8 mouse cellular contexts compared by ENCODE assay signal in genomic region chr9:83447176-83447575, GRCm38 (mm10). TPM values are rescaled to one million over a fixed set of nuclear protein-coding genes. Genes with fewer than 3 reads are reported as not detected.
DNase-seq lines count a peak whose midpoint lies in the region; ATAC-seq lines count a peak whose summit lies in the region.

No protein-coding gene starts in this region.

- H3K36me3 ChIP-seq in lung, embryonic 16.5 days (ENCODE audit: control insufficient read depth, insufficient read depth, low read length): no peaks in the 10 kb centered on the region
- no peaks in the 10 kb centered on the region for H3K36me3 ChIP-seq in forebrain, embryonic 16.5 days (ENCODE audit: control insufficient read depth, insufficient read depth)
- H3K36me3 ChIP-seq in limb, embryonic 13.5 days: no peaks in the 10 kb centered on the region
- H3K36me3 ChIP-seq in stomach, embryonic 14.5 days (ENCODE audit: control insufficient read depth, insufficient read depth, low read length): no peaks in the 10 kb centered on the region

- 52% methylated on average over 9 of the region's 9 CpGs for WGBS in lung, embryonic 16.5 days
- 74% methylated on average over 9 of the region's 9 CpGs for WGBS in forebrain, embryonic 16.5 days
- WGBS in limb, embryonic 13.5 days: 70% methylated on average over 9 of the region's 9 CpGs
- 58% methylated on average over 9 of the region's 9 CpGs for WGBS in stomach, embryonic 14.5 days

- H3K4me3 ChIP-seq in lung, embryonic 16.5 days (ENCODE audit: low read length): peak overlapping the region; percentile 48
- peak overlapping the region; percentile 49 for H3K4me3 ChIP-seq in forebrain, embryonic 16.5 days (replicated peaks; ENCODE audit: low read length)
- peak overlapping the region; percentile 44 for H3K4me3 ChIP-seq in limb, embryonic 13.5 days
- H3K4me3 ChIP-seq in stomach, embryonic 14.5 days (ENCODE audit: low read depth, low read length): peak overlapping the region; percentile 35

- ATAC-seq in lung, embryonic 16.5 days (ENCODE audit: low read depth): no peak
- peak; percentile 27; the same call in 1 of the 2 replicates for ATAC-seq in forebrain, embryonic 16.5 days
- no peak for ATAC-seq in limb, embryonic 13.5 days (ENCODE audit: low FRiP score, low read depth)
- no peak for ATAC-seq in stomach, embryonic 14.5 days (ENCODE audit: insufficient number of reproducible peaks, insufficient read depth, low FRiP score, low read depth)

- no peaks in the 10 kb centered on the region for H3K9me3 ChIP-seq in lung, embryonic 16.5 days (ENCODE audit: control insufficient read depth, low read length)
- no peaks in the 10 kb centered on the region for H3K9me3 ChIP-seq in forebrain, embryonic 16.5 days (ENCODE audit: control insufficient read depth, low read length)
- H3K9me3 ChIP-seq in limb, embryonic 13.5 days: no peaks in the 10 kb centered on the region
- H3K9me3 ChIP-seq in stomach, embryonic 14.5 days (ENCODE audit: control insufficient read depth, low read depth, low read length): no peaks in the 10 kb centered on the region

- peak overlapping the region; percentile 46 for H3K9ac ChIP-seq in lung, embryonic 16.5 days (ENCODE audit: low read length)
- peak overlapping the region; percentile 66 for H3K9ac ChIP-seq in forebrain, embryonic 16.5 days (replicated peaks; ENCODE audit: low read depth, low read length)
- H3K9ac ChIP-seq in limb, embryonic 13.5 days: 0 out of 2 replicates have a peak overlapping the region, but pooled peaks have one; percentile 70
- H3K9ac ChIP-seq in stomach, embryonic 14.5 days (replicated peaks; ENCODE audit: low read depth, low read length): no peak overlapping the region

- DNase-seq in lung, postnatal 25 days (ENCODE audit: low spot score): no peak
- no peak for DNase-seq in urinary bladder, adult 18-20 months (ENCODE audit: low spot score in 2 of 2)
- DNase-seq in urinary bladder, postnatal 36 days (ENCODE audit: low spot score in 2 of 2): no peak
- DNase-seq in gastrocnemius, postnatal 10 days: no peak

- no peak overlapping the region for H3K27ac ChIP-seq in lung, embryonic 16.5 days (ENCODE audit: low read length)
- no peak overlapping the region for H3K27ac ChIP-seq in forebrain, embryonic 16.5 days (ENCODE audit: low read length)
- H3K27ac ChIP-seq in limb, embryonic 13.5 days: no peak overlapping the region
- no peak overlapping the region for H3K27ac ChIP-seq in stomach, embryonic 14.5 days (ENCODE audit: low read length)

- peak overlapping the region; percentile 53 for H3K4me2 ChIP-seq in lung, embryonic 16.5 days (ENCODE audit: low read depth, low read length)
- H3K4me2 ChIP-seq in forebrain, embryonic 16.5 days (ENCODE audit: low read length): peak overlapping the region; percentile 72
- H3K4me2 ChIP-seq in limb, embryonic 13.5 days (replicated peaks): peak overlapping the region; percentile 70
- H3K4me2 ChIP-seq in stomach, embryonic 14.5 days (replicated peaks; ENCODE audit: low read depth, low read length): peak overlapping the region; percentile 43

- H3K27me3 ChIP-seq in lung, embryonic 16.5 days (ENCODE audit: control insufficient read depth, insufficient read depth, low read depth, low read length): no peaks in the 10 kb centered on the region
- no peaks in the 10 kb centered on the region for H3K27me3 ChIP-seq in forebrain, embryonic 16.5 days (replicated peaks; ENCODE audit: control insufficient read depth, insufficient read depth, low read length)
- no peaks in the 10 kb centered on the region for H3K27me3 ChIP-seq in limb, embryonic 13.5 days
- no peaks in the 10 kb centered on the region for H3K27me3 ChIP-seq in stomach, embryonic 14.5 days (ENCODE audit: control insufficient read depth, insufficient read depth, low read length)

- no peaks in the 10 kb centered on the region; the same call in 1 of the 2 replicates for H3K4me1 ChIP-seq in lung, embryonic 16.5 days (replicated peaks; ENCODE audit: control insufficient read depth, insufficient read depth, low read length)
- peaks cover 8% of the 10 kb centered on the region; the same call in 1 of the 2 replicates for H3K4me1 ChIP-seq in forebrain, embryonic 16.5 days (replicated peaks; ENCODE audit: control insufficient read depth, insufficient read depth, low read length)
- 0 out of 2 replicates have a peak, but pooled peaks cover 3% of the 10 kb centered on the region for H3K4me1 ChIP-seq in limb, embryonic 13.5 days
- H3K4me1 ChIP-seq in stomach, embryonic 14.5 days (ENCODE audit: control insufficient read depth, insufficient read depth, low read length): 0 out of 2 replicates have a peak, but pooled peaks cover 3% of the 10 kb centered on the region

RNA-seq across cellular contexts. Expression of gene Lca5, which starts 6.2 kb away (rescaled TPM):
- polyA plus RNA-seq in lung, embryonic 16.5 days (2015; fragmentation: Nextera tagmentation; extraction: Ambion mirVana): 15.2 and 15.7 TPM in 2 replicates
- 19.3 and 22.5 TPM in 2 replicates for polyA plus RNA-seq in forebrain, embryonic 16.5 days (2015; fragmentation: Nextera tagmentation; extraction: Ambion mirVana)
- 18.6 and 22.4 TPM in 2 replicates for polyA plus RNA-seq in limb, embryonic 13.5 days (2015; fragmentation: Nextera tagmentation; extraction: Ambion mirVana)
- 22.0 and 29.7 TPM in 2 replicates for polyA plus RNA-seq in stomach, embryonic 14.5 days (2014; fragmentation: Nextera tagmentation; extraction: Ambion mirVana)
- total RNA-seq in gastrocnemius, postnatal 10 days (2021): 1 to 10 TPM; 4.8 to 4.9 TPM
